Mouse (Mus musculus) frontal cortex, postnatal 25 days (tissue): ENCODE data around the gene Gm49661.

Experiments used
- DNase-seq, 2 experiments: peaks; one replicate each; pipeline ENCODE4 v3.0.0; 2022; ENCODE audit warnings: low spot score in 2 of 2

The Gm49661 gene

DNA sequence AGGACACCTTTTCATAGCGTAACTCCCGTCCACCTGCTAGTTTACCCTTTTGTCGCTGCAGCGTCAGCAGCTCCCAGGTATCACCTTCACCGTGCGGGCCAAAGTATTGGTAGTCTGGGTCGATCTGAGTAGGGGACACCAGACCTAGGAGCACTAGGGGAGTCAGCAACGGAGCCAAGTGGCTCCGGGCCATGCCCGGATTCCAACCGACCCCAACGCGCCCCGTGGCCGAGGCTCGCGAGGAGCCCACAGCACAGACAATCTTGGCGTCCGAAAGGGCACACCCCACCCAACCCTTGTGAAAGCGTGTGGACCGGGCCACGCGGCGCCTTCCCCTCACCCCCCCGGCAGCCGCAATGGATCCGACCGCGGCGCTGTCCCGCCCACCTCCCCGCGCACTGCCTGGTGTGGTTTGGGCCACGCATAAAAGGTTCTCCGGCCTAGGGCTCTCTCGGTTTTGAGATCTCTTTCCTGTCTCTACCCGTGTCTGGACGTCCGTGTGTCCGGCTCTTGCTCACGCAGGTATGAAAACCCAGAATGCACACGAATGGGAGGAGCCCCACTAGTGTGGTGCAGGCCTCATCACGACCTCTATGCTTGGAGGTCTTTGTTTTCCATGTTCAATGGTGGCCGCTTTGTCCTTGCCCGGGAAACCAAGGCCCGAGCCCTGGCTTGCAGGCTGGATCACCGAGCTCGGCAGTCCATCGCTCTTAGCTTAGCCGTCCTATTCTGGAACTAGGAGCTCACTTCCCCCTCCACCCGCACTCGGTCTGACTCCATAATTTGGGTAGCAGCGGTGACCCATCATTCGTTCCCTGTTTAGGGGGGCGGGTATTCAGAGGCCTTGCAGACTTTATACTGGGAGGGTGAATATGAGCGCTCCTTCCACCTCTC is at the start of gene Gm49661, which contains the start of the genes Prdx2 and Rnaseh2a:
TSS of gene Gm49661 (minus strand) at position 193 of the 894 bp plus-strand sequence.
TSS of gene Prdx2 (plus strand) at position 347 of the 894 bp plus-strand sequence.
TSS of gene Rnaseh2a (minus strand) at position 527 of the 894 bp plus-strand sequence.
- peak in 1 of 2 experiments; percentile 55 for DNase-seq

DNA sequence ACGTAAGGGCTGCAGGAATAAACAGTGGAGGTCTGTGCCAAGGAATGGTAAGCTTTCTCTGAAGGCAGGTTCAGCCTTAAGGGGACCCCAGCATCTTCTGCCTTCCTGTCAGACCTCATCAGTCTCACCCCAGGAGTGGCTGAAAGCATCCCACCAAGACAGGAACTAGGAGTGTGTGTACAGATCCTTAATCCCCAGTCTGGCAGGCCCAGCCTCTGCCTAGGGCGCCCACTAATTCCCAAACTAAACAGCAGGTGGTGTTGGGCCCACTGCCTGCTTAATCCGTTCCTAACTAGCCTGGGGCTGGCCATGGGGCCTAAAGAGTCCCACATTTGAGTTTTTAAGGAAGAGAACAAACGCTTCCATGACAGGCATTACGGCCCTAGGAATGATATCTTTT is 48.0 kb upstream of the Gm49661 start:
- no peak for DNase-seq

DNA sequence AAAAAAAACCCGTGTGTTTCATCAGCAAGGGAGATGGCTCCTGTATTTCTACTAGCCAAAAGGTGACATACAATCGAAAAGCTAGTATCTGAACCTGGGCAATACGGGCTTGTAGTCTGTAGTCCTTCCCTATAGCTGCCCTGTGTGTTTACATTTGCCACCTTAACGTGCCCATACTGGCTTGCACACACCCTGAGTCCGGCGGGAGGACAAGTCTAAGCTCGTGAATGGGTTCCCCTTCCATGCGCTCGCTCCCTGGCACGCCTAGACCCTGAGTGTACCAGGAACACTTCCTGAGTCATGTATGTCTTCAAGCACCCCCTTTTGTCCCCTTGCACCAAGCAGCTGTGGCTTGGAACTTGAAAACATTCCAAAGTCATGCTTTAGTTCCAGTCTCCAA is 47.5 kb upstream of the Gm49661 start:
- no peak for DNase-seq

DNA sequence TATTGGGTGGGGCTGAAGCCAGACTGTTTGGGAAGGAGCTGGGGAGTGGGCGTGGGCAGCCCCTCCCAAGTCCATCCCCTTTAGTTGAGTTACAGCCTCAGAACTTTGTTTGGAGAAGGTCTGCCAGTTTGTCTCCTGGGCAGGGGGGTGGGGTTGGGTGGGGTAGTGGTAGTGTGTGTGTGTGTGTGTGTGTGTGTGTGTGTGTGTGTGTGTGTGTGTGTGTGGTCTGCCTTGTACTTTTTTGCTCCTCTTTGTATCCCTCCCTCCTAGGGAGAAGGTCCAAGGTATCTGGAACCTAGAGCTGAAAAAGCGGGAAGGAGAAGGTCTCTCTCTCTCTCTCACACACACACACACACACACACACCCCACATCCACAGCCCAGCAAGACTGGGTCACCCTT is 45.2 kb upstream of the Gm49661 start, which contains the start of gene Best2:
TSS of gene Best2 (minus strand) at position 101 of the 400 bp plus-strand sequence.
- no peak for DNase-seq

DNA sequence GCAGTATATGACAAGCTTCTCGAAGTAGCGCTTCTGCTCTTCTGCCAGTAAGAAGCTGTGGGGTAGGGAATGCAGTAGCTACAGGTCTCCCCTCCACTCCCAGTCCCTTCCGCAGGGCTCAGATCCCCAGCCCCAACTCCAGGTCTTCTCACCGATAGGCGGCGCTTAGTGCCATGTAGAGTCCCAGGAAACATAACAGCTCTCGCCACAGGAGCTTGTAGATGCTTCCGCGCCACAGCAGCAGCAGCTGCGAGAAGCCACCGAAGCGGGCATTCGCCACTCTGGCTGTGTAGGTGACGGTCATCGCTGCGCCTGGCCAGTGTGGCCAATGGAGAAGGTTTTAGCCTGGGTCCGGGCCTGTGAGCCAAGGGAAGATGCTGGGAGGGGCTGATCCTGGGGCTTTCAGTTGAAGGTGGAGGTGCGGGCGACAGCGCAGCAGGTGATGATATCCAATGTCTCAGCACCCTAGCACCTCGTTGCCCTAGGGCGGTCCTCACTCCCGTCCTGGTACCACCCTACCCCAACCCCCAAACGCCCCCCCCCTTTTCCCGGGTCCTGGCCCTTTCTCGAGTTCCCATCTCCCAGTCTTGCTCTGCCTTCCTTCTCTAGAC is 44.1 kb upstream of the Gm49661 start:
- DNase-seq = peak in 1 of 2 experiments; percentile 57

DNA sequence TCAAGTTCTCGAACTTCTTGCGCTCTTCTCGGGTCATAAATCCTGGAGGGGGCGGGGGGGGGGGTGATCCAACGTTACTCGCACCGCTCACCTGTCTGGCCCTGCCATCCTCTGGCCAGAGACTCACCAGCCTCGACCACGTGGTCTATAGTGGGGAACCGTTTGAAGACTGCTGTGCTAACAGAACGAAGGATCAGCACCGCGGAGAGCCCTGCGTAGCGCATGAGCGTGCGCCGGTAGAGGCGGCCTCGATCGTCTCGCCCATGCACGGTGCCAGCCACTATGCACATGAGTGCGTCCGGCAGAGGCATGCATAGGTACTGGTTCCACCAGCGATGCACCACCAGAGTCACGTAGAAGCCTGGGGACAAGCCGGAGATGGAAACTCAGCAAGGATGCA is 42.0 kb upstream of the Gm49661 start:
- DNase-seq = no peak

DNA sequence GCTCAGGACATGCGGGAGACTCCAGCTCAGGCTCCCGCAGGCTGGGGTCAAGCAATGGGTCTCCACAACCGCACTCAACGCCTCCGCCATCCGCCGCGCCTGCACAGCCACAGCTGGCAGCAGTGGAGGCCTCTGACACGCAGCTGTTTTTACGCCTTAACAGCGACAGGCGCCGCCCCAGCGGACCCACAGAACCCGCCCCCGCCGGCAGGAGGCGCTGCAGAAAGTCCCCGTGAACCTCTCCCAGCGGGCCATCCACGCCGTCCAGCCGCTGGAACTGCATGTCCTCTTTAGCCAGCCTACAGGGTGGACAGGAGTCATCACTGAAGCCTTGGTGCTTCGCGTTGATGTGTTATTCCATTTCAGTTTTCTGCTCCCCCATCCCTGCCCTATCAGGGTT is 38.5 kb upstream of the Gm49661 start:
- DNase-seq = no peak

DNA sequence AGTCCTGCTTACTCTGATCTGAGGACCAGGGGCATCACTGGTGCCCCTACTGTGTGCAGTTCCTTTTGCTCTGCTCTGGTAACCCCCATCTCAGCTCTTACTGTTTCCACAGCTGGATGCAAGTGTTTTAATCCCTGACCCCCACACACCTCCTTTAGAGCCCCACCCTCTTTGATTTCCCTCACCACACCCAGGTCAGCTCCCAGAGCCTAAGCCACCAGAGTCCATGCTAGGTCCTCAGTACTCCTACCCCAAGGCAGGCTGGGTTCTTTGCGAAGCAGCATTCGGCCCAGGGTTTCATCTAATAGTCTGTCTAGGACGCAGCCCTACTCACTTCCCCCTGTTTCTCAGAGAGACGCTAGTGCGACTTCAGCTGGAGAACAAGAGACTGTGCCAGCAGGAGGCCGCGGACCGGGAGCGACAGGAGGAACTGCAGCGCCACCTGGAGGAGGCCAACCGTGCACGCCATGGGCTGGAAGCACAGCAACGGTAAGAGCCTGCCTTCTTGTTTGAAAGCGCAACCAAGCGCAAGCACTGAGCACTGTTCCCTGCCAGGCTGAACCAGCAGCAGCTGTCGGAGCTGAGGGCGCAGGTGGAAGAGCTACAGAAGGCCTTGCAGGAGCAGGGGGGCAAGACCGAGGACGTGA is 28.5 kb upstream of the Gm49661 start:
- peak; percentile 85 to 89 for DNase-seq

DNA sequence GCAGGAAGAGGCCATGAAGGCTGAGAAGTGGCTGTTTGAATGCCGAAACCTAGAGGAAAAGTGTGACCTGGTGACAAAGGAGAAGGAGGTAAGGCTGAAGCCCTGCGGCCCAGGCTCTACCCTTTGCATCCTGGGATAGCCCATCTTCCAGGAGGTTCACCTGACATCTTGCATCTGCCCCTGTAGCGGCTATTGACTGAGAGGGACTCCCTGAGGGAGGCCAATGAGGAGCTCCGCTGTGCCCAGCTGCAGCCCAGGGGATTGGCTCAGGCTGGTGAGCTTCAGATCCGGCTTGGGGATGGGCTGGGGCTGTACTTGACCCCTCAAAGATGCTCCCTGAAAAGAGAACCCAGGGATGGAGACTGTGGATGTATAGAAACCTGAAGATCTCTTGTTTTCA is 27.7 kb upstream of the Gm49661 start:
- no peak for DNase-seq

DNA sequence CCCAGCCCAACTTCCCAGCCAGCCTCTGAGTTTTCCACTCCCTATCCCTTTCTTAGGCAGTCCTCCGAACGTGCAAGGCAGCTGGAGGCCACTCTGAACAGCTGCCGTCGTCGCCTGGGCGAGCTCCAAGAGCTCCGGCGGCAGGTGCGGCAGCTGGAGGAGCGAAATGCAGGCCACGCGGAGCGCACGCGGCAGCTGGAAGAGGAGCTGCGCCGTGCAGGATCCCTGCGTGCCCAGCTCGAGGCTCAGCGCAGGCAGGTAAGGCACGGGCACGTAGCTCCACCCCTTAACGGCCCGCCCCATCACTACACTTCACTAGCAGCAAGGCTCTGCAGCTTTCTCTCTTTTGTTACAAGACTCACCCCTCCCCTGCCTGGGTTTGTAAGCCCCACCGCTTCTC is 26.4 kb upstream of the Gm49661 start:
- no peak for DNase-seq

DNA sequence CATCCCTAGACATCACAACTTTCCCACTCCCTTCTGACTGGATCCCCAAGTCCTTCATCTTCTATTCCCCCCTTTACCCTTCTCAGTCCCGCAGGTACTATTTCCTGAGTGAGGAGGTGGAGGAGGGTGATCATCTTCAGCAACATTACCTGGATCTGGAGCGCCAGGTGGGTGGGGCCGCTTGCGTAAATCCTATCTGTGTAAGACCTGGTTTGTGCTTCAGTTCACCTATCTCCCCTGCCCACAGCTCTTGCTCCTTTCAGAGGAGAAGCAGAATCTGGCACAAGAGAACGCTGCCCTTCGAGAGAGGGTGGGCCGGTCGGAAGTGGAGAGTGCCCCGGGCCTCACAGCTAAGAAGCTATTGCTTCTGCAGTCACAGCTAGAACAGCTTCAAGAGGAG is 25.1 kb upstream of the Gm49661 start:
- no peak for DNase-seq

DNA sequence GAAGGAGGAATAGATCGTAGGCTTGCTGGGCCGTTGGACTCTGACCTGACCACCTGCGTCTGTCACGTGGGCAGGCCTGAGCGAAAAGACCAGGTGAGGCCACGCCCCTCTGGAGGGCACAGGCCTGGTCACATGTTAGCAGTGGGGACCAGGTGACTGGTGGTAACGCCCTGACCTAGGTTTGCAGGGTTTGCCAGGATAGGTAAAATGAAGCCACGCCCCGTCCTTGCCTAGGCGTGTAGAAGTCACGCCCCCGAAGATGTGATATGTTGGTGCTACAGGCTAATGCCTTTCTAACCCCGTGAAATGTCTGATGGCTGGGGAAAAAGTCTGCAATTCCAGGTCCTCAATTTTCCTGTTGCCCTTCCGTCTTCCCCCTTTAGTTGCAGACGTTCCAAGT is 21.6 kb upstream of the Gm49661 start:
- DNase-seq = no peak

DNA sequence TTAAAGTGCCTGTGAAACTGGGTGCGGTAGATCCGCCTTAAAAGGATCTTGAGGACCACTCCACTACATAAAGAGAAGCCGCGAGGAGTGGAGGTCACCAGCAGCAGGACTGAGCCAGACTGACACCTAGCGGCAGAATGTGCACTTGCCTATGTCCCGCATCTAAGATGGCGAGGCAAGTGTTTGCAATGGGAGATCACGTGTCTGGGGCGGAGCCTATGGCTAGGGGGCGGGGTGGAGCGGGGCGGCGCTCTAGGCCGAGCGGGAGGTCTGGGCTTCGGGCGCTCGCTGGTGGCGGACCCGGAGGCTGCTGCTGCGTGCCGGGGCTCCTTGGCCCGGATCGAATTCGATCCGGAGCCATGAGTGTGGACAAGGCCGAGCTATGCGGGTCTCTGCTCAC is 21.1 kb upstream of the Gm49661 start, which contains the start of gene Hook2:
TSS of gene Hook2 (plus strand) at position 255 of the 400 bp plus-strand sequence.
- DNase-seq = peak; percentile 94 to 96

DNA sequence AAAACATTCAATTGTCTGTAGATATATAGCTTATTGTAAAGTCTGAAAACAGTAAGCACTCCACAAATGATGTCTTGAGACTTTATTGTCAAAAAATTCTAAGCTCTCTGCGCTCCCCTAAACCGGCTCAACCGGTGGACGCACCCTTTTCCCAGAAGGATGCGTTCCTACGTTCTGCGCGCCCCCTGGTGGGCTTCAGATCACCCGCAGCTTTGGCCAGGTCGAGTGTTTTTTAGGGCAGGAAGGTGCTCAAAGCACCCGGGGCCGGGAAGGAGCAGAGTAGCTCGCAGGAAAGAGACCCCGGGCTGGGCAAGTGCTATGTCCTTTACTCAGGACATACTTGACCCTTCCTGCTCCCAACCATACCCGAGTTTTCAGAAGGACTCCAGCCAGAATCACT is 20.6 kb upstream of the Gm49661 start:
- peak; percentile 87 for DNase-seq

DNA sequence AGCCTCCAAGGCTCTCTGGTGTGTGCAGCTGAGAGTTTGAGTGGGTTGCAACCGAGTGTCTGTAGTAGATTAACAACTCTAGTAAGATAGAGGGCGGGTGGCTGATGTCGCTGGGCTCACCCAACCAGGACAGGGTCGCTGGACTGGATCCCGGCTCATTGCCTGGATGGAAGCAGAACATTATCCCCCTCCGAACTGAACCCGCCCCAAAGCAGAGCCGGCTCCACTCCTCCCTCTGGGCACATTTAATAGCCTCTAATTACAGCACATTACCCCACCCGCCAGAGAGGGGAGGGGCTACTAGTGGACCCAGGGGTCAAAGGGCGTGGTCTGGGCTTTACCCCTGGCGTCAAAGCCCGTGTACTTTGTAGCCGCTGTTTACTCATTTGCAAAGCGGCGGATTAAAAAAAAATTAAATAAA is 20.1 kb upstream of the Gm49661 start:
- DNase-seq = no peak

DNA sequence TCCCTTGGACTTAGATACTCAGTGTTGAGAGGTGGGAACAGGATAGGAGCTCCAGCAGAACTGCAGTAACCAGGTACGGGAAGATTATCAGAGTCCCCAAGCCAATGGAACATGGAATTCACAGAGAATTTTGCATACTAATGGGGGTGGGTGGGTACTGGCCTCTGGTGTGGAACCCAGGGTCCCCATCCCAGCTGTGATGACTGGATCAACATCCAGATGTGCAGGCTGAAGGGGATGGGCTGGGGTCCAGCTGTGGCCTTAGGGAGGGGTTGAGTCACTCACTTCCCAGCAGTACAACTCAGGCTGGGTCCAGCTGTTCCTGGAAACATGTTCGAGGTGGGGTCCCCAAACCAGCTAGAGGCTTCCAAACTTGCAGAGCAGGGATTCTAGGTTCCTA is 18.7 kb upstream of the Gm49661 start:
- DNase-seq = no peak

DNA sequence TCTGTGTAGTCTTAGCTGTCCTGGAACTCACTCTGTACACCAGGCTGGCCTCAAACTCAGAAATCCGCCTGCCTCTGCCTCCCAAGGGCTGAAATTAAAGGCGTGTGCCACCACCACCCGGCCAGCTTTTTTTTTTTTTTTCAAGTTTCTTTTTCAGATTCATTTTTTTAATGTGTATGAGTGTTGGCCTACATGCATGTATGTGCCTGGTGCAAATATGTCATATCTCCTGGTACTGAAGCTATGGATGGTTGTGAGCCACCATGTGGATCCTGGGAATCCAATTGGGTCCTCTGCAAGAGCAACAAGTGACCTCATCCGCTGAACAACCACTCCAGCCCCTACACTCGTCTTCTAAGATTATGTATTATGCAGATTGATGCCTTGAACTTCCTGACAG is 18.2 kb upstream of the Gm49661 start:
- DNase-seq = no peak

DNA sequence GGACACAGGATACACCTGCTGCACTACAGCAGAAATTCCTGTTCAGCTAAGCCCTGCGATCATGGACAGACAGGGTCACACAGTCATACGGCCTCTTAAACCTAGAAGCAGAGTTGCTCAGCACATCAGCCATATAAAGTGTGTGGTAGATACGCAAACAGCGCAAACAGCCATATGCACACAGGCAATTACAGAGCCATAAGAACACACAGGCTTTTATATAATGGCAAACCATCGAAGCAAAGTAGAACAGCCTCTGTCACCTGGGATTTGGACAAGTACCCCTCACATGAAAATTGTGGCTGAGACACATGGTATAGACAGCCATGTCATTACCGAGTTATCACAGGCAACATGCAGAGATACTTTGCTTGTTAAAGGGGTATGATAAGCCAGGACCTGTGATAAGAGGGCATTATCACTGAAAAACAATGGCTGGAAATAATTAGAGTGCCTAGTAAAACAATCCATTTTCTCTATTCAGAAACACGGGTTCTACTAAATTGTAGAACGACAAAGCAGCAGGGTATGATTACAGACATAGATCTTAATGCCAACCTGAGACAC is 17.2 kb upstream of the Gm49661 start:
- DNase-seq = no peak

DNA sequence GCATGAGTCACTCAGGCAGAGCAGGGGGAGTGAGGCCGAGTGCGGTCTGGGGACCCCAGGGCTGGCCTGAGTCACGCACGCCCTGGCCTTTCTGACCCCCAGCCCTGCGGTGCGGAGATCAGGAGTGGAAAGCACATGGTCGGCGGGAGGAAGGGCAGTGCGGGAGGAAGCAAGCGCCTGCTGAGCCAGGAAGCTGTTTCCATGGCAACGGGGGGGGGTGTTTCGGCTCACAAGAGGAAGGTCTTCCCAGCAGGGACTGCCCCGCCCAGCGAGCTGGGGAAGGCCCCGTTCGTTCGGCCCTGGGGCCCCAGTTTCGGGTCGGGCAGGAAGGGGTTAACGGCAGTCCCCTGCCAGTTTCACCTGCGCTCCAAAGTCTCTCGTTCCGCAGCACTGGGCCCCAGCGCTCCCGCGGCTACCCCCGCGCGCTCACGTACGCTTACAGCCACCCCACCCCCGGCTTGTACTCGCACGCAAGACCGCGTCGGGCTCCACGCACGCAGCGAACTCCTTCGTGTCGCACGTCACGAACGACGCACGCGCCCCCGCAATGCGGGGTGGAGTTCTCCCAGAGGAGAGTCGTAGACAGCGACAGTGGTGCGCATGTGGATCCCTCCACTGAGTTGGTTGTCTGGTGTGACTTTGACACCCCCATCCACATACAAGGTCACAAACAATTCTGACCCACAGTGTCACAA is 16.6 kb upstream of the Gm49661 start:
- DNase-seq = peak; percentile 82 to 85

DNA sequence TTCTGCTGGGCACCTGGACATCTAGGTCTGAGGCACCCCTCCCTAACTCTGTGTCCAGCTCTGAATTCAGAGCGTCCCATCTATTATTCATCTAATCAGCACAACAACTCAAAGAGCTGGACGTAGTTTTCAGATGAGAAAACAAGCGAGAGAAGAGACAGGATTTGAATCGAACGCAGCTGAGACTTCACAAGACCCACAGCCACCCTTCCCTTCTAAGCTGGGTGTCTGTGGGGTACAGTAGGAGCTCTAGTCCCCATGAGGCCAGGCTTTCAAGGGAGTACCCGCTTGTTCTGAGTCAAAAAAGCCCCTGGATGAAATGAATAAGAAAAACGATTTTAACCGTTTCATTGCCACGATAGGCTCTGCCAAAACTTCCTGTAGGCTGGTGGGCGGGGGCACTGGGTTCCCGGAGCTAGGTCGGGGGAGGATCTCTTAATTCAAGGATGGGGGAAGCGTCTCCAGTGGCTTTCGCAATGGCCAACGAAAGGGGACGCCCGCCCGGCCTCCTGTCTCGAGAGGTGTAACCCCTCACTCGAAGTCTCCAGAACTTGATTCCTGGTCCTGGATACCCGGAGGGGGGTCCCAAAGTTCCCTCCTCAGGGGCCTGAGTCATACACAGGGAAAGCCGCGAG is 15.9 kb upstream of the Gm49661 start:
- DNase-seq = no peak
